Mouse (Mus musculus) olfactory bulb, adult 2 months (tissue): ENCODE data around the gene Setd6. TPM values are rescaled to one million over a fixed set of nuclear protein-coding genes. Genes with fewer than 3 reads are reported as not detected.

Experiments
- H3K27ac ChIP-seq: fragments of 200-500 bp; 2 replicates; pipeline ENCODE4 v1.5.1; 2012; ENCODE audit warnings: low read depth, low read length; ENCODE audit not compliant: insufficient read depth
- H3K4me1 ChIP-seq: fragments of 200-500 bp; 2 replicates; pipeline ENCODE4 v1.6.1; 2012; ENCODE audit warnings: low read length; ENCODE audit not compliant: control insufficient read depth, insufficient read depth
- H3K4me3 ChIP-seq: fragments of 200-500 bp; 2 replicates; pipeline ENCODE4 v1.5.1; 2012; ENCODE audit warnings: mild to moderate bottlenecking, low read depth, low read length, moderate library complexity; ENCODE audit not compliant: insufficient read depth
- CTCF ChIP-seq: fragments of 200-500 bp; IDR thresholded peaks from 2 replicates; pipeline ENCODE4 v1.5.1; 2012; ENCODE audit warnings: low read depth, mild to moderate bottlenecking, low read length, moderate library complexity; ENCODE audit not compliant: insufficient read depth
- POLR2A ChIP-seq: fragments of 200-500 bp; IDR thresholded peaks from 2 replicates; pipeline ENCODE4 v1.6.1; 2012; ENCODE audit warnings: mild to moderate bottlenecking, low read depth, low read length, moderate library complexity; ENCODE audit not compliant: insufficient read depth
- WGBS: fragments of 180-500 bp; shearing (Covaris S2); methylation state at CpG from one replicate; pipeline ENCODE4 v1.1.7; 2018; 5-methylcytosine and 5-hydroxymethylcytosine counted together
- polyA plus RNA-seq: library from polyadenylated mRNA; stranded (reverse); fragments of >200 nt; gene quantifications from 2 replicates; pipeline ENCODE4 v1.2.4, GENCODE M21; 2012; ENCODE audit warnings: low replicate concordance; ENCODE audit not compliant: missing spikeins, insufficient read depth, insufficient read length

The Setd6 gene
- polyA plus RNA-seq, 1 experiment = not detected

DNA sequence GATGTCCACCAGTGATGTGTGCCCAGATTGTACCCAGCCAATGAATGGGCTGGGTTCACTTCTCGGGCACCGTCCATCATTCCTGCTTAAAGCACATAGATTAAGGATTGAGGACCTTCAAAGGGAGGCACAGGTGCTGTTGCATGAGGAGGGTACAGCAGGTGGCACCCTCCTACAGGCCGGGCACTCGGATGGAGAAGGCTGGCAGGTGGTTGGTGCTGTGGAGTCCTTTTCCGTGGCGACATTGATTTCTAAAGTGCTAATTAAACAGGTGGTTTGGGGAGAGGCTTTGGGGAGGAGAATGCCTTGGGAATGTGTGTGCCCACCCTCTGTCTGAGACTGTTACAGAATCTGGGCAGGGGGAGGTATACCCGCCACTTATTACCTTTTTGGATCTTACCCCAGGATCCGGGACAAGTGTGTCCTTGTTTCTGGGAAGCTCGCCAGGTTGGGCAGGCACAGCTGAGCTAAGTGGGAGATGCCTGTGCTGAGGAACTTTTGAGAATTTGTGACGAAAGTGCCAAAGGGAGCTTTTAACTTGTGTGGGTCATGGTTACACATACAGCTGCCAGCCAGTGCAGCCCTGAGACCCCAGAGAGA lies 27.5 kb upstream of the Setd6 start:
- no peak overlapping the region for H3K4me3 ChIP-seq
- no peak overlapping the region; the same call in 1 of the 2 replicates for H3K27ac ChIP-seq
- WGBS = 24% methylated on average over 10 of the region's 10 CpGs
- H3K4me1 ChIP-seq = peaks cover 59% of the 10 kb centered on the region
- no peak for TF ChIP-seq CTCF
- TF ChIP-seq POLR2A = no peak

DNA sequence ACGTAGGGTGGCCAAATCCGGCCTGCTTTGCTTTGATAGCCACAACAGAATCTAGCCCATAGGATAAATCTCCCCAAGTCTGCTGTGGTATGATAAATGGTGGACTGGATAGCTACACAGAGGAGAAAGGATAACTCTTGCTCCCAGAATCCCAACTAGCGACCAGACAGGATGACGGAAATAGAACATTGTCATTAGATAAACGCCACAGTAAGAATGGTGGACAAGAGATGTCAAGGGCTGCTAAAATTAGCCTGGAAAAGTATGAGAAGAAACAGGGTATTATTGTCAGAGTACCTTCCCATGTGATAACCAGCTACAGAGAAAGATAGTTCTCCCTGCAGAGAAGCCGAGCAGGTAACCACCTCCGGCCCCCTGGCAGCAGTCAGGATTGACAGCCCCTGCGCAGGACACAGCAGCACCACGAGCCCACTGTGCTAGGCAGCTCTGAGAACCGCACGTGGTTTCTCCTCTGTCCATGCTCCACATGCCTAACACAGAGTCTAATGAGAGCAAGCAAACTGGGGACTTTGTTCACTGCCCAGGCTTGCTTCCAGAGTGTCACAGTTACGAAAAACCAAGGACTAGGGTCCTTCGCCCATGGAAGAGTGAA lies 24.6 kb upstream of the Setd6 start:
- WGBS = 56% methylated on average over 13 of the region's 13 CpGs
- no peak for TF ChIP-seq POLR2A
- peak overlapping the region; percentile 64 for H3K27ac ChIP-seq
- H3K4me3 ChIP-seq = no peak overlapping the region
- H3K4me1 ChIP-seq = peaks cover 58% of the 10 kb centered on the region

DNA sequence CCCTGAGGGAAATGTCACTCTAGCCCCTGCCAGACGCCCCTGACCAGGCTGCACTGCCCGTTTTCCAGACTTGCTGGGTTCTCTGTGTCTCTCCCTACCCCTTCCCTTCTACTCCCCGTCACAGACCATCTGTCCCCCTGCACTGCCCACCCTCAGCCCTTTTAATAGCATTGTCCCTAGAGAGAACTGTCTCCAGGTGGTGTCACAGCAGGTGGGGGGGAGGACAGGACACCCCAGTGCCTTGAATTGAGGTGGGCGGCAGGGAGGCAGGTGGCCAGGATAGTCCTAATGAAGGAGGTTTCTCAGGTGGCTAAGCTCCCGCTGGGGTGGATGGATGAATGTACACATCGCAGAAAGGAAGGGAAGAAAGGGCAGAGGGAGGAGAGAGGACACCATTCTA lies 21.1 kb upstream of the Setd6 start:
- 12% methylated on average over 6 of the region's 6 CpGs for WGBS
- TF ChIP-seq POLR2A = no peak
- TF ChIP-seq CTCF = no peak
- peaks cover 62% of the 10 kb centered on the region for H3K4me1 ChIP-seq
- peak overlapping the region; percentile 10 for H3K4me3 ChIP-seq
- peak overlapping the region; percentile 95 for H3K27ac ChIP-seq

DNA sequence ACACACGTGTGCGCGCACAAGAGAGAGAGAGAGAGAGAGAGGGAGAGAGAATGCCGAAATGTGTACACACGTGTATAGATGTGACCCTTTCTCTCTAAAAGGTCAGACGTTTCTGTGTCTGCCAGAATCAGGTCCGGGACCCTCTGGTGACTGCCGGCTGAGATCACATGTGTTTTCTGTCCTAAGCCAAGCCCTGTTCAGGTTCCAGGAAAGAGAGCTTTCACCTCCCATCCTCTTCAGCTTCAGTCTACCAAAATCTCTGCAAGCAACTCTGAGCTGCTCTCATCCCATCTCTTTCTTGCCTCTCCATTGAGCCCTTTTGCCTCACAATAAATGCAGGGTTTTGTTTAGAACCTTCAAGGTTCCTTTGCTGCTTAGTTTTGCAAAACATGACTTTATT lies 19.0 kb upstream of the Setd6 start:
- H3K4me1 ChIP-seq = peaks cover 71% of the 10 kb centered on the region
- H3K4me3 ChIP-seq = no peak overlapping the region
- 33% methylated on average over 7 of the region's 8 CpGs for WGBS
- peak overlapping the region; percentile 95 for H3K27ac ChIP-seq
- TF ChIP-seq CTCF = no peak

DNA sequence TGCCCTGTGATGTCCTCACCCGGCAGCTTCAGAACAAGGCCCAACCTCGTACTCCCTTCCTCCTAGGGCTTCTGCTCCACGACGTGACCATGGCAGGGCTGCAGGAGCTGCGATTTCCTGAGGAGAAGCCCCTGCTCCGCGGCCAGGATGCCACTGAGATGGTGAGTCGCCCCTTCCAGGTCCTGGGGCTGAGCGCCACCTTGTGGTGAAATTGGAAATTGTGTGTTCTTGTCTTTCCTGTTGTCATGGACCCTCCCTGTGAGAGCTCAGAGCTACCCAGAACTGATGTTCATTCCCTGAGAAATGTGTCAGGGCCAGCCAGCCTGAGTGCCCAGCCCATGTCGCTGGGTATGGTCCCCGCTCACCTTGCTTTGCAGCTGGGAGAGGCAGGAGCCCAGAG lies 18.6 kb upstream of the Setd6 start:
- 2% methylated on average over 11 of the region's 11 CpGs for WGBS
- Histone ChIP-seq H3K4me3 (peak overlapping the region; percentile 18), H3K27ac (peak overlapping the region; percentile 95), H3K4me1 (peaks cover 74% of the 10 kb centered on the region)
- TF ChIP-seq POLR2A (no peak; the same call in 1 of the 2 replicates), CTCF (peak; percentile 71)

DNA sequence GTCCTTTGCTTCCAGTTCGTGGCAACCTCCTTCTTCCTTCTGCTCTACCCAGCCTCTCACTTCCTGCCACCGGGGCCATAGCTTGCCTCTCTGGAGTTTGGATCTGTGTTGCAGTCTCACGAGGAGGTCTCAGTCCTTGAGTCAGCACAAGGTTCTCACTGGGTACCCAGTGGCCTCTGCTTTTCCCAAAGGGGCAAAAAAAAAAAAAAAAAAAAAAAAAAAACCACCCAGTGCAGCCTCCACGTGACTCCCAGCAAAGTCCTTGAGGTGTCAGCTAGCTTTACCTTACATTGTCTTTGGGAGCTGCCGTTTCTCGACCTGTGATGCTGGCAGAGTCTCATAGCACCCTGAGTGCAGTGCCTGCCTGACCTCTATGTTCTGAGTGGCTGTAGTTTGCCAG lies 17.5 kb upstream of the Setd6 start:
- 19% methylated on average over 6 of the region's 6 CpGs for WGBS
- TF ChIP-seq POLR2A (no peak), CTCF (no peak)
- H3K27ac ChIP-seq = peak overlapping the region; percentile 93

DNA sequence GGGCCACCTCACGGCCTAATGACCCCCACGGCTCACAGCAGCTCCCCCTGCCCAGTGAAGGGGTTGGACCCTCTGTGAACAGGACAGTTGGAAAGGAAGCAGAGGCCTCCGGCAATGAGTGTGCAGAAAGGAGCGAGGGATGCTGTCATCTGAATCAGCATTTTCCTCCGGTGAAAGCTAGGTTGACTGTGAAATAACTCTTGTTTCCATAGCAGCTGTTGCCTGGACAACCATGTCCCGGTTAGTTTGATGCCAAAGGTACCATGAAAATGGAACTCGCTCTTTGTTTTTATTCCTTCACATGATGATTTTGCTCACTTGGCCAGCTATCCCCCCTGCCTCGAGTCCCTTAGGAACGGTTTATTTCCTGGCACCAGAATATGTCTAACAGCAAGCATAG lies 15.4 kb upstream of the Setd6 start:
- Histone ChIP-seq H3K4me3 (no peak overlapping the region), H3K27ac (peak overlapping the region; percentile 97), H3K4me1 (peaks cover 61% of the 10 kb centered on the region)
- 16% methylated on average over 9 of the region's 9 CpGs for WGBS
- no peak for TF ChIP-seq CTCF
- TF ChIP-seq POLR2A = no peak

More for the DNA sequence above, 17.5 kb upstream of the Setd6 start:
- H3K4me1 ChIP-seq = peaks cover 74% of the 10 kb centered on the region
- H3K4me3 ChIP-seq = no peak overlapping the region

DNA sequence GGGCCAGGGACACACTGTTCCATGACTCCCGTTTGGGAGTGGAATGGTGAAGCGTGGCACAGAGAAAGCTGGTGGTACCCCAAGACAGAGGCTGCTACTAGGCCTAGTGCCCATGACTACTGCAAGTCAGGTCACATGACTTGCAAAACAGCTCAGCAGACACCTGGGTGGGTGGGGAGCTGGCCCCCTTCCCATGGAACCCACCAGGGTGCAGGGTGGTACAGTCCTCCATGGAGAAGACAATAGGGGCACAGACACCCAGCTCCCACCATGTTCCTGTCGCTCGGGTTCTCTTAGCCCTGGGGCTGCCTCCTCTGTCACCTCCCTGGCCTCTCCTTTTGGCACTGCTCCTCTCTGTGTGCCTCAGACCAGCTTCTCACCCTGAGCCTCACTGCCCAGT lies 13.9 kb upstream of the Setd6 start:
- WGBS = 55% methylated on average over 4 of the region's 4 CpGs
- peaks cover 69% of the 10 kb centered on the region for H3K4me1 ChIP-seq
- TF ChIP-seq POLR2A (no peak), CTCF (no peak)
- H3K27ac ChIP-seq = peak overlapping the region; percentile 76
- H3K4me3 ChIP-seq = no peak overlapping the region; the same call in 1 of the 2 replicates

DNA sequence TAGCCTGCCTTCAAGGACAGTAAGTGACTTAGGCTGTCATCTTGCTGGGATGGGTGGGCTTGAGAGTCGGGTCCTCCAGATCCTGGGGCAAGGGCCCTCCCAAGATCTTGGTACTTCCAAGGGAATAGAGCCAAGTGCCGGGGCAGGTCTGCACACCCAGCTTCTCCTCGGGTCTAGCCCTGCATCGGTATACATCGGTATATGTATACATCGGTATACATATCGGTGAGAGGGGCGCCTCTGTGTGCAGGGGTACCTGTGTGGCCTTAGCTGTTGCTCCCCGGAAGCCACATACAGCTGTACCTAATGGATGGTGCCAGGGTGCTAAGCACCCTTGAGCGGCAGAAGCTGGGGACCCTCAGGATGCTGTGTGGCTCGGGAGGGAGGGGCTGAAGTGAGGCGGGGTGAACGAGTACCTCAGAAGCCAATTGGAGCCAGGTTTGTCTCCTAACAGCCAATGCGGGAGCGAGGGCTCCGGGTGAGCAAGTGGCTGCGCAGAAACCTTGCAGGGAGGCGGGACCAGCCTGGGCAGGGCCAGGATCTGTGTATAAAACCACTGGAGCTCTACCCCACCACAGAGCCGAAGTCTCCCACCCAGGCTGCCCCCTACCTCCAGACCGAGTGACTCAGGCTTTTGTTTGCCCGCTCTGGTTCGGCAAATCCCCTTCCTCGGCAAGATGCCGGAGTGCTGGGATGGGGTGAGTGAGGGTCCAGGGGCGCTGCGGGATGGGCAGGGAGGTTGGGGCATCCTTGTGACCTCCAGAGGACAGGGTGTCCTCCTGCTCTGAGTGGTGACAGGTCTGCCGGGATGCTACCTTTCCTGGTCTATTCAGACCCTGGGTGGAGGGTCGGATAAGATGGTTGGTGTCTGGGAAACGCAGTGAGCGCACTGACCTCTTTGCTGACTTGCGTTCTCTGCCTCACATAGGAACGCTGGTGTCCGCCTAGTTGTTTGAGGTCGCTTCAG lies 12.9 kb upstream of the Setd6 start:
- WGBS = under 1% methylated on average over 34 of the region's 34 CpGs

More for the DNA sequence above, 12.9 kb upstream of the Setd6 start:
- peak overlapping the region; percentile 63 for H3K4me3 ChIP-seq
- peaks cover 70% of the 10 kb centered on the region for H3K4me1 ChIP-seq
- TF ChIP-seq POLR2A (peak; percentile 99), CTCF (no peak)
- peak overlapping the region; percentile 88 for H3K27ac ChIP-seq
